Mouse (Mus musculus) gastrocnemius, postnatal 10 days (tissue): Measurements from ENCODE around the gene Gm10354. TPM values are rescaled to one million over a fixed set of nuclear protein-coding genes. Genes with fewer than 3 reads are reported as not detected.
A peak's percentile ranks its signal among the peaks of the same experiment; 100 is the strongest.
"Not testable (repeated sequence)": the region's sequence is repeated elsewhere in the genome, so short reads cannot be mapped to it uniquely, and the experiment has no call there.

Experiments
- DNase-seq: peaks from one replicate; pipeline ENCODE4 v3.0.0; 2021; ENCODE audit warnings: mixed read lengths
- long read RNA-seq, 2 experiments: library from polyadenylated mRNA; stranded (forward); transcript quantifications; one replicate each; pipeline ENCODE4 v2.0.0; 2021
- total RNA-seq, 2 experiments: library from RNA; stranded (reverse); gene quantifications; 2 replicates each; pipeline ENCODE4 v1.2.3; 2021

The Gm10354 gene
- total RNA-seq = not detected
- long read RNA-seq, experiment 1 = 0 reads
- long read RNA-seq, experiment 2 = 0 reads

DNA sequence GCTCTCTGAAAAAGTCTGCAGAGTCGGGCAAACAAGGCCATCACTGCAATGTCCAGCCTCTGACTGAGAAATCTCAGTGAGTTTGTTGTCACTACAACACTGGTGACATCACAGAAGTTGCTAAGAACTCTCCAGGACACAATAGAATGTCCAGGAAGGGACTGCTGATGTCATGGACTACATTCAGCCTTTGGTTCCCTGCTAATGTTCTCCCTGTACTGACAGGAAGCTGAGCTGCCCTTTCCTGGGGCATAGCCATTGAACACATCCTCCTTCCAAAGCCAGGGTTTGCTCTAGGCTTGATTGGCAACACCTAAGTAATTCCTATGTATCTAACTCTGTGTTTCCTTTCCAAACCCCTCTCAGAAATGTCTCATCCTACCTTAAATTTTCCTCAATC is at the start of gene Gm10354:
Gm10354 (minus strand) TSS at position 101 of the 400 bp plus-strand sequence.
- DNase-seq = not testable (repeated sequence)

DNA sequence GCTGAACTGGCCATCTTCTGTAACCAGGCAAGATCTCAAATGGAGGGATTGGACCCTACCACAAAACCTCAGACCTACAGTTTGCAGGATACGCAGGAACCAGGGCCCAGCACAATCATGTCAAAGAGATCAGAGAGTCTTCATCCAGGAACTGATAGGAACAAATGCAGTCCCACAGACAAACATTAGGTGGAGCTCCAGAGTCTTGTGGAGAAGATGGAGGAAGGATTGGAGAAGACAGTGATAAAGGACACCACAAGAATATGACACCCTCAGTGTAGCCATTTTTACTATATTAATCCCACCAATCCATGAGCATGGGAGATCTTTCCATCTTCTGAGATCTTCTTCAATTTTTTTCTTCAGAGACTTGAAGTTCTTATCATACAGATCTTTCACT is 45.6 kb upstream of the Gm10354 start:
- DNase-seq = not testable (repeated sequence)

DNA sequence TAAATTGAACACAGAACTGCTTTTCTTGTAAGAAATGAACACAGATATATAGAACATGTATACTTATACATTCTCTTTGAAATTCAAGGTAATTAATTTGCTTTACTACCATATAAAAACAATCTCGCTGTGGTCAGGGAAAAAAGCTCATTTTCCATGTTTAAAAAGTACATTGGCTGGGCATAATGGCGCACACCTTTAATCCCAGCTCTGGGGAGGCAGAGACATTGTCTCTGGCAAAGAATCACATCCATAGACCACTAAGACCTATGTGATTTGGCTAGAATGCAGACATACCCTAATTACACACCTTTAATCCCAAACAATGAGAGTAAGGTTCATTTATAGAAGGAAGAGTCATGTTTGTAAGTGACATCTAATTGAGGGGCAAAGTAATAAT is 41.3 kb upstream of the Gm10354 start:
- not testable (repeated sequence) for DNase-seq

DNA sequence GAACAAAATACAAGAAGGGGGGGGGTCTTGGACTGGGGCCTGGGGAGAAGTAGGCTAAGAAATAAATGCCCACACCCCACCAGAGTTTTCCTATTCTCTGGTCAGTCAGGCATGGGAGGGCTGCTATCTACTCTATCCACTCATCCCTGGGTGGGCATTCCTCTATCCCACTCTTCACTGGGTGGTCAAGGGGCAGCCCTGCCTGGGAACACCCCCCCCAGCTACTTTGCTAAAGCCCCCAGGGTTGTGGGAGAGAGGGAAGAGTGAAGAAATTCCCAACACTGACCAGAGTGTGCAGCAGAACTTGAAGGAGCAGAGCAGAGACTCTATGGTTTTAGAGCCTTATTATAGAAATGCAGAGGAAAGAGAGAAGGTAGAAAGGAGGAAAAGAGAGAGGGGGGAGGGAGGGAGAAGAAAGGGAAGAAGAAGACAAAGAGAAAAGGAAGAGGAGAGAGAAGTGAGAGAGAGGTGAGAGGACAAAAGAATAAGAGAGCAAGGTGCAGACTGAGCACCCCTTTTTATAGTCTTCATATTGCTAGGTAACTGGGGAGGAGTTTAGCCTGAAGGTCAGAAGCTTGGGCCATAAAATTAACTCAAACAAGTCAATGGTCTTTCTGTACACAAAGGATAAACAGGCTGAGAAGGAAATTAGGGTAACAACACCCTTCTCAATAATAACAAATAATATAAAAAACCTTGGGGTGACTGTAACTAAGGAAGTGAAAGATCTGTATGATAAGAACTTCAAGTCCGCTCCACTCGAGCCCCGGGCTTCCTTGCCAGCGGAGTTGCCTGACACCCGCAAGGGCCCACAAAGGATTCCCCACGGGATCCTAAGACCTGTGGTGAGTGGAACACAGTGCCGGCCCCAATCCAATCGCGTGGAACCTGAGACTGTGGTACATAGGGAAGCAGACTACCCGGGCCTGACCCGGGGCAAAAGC is 32.2 kb upstream of the Gm10354 start:
- DNase-seq = not testable (repeated sequence)

DNA sequence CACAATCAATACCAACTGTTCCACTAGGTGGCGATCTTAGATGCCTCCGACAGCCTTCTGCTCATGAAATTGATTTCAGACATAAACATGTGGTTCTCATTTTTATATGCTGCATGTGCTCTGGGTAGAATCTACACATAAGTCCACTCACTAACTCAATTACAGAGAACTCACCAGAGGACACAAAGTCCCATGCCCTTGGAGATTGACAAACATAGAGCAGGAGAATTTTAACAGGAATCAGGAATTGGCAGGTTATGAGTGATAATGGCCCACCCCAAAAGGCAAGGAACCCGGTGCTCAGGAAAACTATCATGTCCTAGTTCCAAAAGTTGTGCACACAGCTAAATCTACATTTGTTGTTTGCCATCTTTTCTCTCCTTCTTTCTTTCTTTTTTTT is 28.2 kb upstream of the Gm10354 start:
- not testable (repeated sequence) for DNase-seq

DNA sequence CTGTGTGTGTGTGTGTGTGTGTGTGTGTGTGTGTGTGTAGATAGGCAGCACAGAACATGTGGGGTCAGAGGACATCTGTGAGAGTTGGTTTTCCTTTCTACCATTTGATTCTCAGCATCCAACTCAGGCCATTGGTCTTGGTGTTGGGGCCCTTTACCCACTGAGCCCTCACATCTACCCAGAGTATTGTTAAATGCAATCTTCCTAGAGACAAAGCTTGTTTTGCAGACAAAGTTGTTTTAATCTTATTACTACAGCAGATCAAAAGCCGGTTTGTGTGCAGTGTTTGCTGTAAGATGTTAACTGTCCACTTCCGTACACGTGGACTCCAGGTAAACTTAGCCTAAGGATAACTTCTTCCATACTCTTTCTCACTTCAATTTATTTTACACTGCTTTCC is 27.6 kb upstream of the Gm10354 start:
- DNase-seq = not testable (repeated sequence)

DNA sequence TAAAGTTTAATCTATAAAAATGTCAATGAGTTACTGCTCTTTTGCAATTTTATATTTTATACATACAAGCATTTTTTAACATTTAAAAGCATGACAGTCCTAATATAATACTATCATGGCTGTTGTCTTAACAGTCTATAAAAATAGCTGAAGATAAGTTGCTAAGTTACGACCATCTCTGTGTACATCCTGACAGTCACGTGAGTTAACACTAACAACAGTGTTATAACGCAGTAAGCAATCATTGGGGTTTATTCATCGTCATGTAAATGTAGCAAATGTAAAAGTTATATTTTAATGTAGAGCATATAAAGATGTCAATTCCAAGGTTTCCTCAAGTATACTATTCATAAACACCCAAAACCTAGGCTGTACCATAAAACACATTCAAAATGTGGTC is 26.8 kb upstream of the Gm10354 start:
- DNase-seq = not testable (repeated sequence)

DNA sequence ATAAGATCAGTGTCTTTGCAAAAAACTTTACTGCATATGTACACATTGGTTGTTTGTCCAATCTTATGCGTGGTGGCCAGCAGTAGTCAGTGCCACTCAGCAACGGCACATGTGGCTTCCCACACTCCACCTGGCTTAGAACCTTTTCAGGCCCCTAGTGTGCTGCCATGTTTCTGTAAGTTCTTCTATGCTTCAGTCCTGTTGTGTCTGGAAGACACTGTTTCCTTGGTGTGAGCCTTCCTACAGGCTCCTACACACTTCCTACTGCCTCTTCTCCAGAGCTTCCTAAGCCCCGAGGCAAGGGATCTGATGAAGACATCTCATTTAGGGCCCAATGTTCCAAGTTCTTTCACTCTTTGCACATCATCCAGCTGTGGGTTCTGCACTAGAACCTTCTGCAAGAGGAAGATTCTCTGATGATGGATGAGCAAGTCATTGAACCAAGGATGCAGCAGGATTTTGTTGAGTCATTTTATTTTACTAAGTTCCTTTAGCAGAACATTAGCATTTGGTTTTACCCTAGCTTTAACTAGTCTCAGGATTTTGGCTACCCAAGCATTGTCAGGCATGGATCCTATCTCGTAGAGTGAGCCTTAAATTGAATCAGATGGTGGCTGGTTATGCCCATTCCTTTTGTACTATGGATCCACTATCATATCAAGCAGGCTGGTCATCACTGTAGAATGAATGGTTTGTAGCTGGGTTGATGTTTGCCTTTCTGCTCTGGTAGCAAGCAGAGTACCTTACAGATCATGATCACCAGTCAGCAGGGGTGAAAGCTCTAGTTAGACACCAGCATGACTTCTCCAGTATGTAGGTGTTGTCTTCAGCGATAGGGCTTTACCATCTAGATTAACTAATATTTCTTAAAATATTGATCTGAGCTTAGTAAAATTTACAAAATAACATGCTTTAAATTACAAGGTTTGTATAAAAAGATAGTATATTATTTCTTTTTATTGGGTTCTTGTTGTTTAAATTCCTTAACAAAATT is 26.1 kb upstream of the Gm10354 start:
- not testable (repeated sequence) for DNase-seq

DNA sequence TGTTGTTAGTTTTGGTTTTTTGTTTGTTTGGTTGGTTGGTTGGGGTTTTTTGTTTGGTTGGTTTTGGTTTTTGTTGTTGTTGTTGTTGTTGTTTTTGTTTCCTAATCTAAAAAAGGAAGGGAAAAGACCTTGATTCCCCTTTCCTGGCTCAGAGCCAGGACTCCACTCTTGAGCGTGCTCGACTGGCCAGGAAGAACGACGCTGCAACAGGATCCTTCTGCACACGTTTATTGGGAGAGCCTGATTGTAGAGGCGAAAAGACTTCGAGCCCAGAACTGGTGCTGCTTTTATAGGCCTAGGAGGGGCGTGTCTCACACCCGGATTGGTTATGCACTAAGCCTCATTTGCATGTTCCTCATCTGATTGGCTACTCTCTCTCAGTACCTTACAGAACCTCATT is 19.3 kb upstream of the Gm10354 start:
- not testable (repeated sequence) for DNase-seq

DNA sequence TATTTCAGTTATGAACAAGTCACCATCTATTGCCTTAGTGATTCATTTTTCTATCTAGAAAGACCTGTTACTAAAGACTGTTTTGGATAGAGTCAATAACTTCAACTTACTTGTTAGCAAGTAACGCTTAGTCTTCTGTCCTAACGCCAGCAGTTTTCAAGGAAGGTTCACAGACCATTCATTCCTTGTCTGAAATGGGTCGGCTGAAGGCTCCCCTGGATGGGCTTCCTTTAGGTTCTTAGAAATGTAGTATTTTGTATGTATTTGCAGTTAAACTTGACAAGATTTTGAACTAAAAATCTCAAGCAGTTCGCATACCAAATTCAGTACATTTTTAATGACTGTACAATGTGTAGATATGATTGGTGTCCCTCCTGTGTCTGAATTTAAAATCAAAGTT is 18.8 kb upstream of the Gm10354 start:
- DNase-seq = peak; percentile 4

DNA sequence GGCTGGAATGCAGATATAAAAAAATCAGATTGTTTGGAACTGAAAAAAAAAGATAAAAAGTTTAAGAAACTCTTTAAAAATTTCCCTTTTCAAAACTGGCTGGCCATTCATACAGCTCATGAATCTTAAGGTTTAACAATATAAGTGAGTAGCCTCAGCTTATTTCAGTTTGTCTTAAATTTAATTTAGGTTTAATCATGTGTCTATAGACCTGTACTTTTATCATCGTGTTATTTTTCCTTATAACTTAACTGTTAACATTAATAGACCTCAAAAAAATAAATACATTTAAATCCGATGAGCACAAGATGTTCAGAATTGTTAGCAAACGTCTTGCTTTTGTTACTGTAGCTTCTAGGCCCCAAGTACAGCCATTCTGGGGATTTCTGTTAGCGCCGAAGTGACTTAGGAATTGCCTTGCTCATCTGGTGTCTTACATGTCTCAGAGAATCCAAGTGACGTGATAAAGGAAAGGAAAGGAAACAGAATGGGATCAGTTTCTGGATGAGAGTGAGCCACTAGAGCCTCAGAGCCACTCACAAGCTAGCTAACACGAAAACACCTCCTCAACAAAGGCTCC is 18.0 kb upstream of the Gm10354 start:
- DNase-seq = not testable (repeated sequence)

DNA sequence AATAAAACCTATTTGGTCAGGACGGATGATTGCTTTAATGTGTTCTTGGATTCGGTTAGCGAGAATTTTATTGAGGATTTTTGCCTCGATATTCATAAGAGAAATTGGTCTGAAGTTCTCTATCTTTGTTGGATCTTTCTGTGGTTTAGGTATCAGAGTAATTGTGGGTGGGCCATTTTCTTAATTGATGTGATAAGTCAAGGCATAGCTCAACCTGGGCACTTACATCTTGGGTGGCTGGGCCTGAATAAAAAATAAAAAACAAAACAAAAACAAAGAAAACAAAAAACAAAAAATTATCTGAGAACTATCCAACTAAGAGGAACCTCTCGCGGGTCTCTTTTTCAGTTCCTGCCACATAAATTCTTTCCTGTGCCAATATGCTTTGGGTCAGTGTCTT is 15.4 kb upstream of the Gm10354 start:
- DNase-seq = not testable (repeated sequence)

DNA sequence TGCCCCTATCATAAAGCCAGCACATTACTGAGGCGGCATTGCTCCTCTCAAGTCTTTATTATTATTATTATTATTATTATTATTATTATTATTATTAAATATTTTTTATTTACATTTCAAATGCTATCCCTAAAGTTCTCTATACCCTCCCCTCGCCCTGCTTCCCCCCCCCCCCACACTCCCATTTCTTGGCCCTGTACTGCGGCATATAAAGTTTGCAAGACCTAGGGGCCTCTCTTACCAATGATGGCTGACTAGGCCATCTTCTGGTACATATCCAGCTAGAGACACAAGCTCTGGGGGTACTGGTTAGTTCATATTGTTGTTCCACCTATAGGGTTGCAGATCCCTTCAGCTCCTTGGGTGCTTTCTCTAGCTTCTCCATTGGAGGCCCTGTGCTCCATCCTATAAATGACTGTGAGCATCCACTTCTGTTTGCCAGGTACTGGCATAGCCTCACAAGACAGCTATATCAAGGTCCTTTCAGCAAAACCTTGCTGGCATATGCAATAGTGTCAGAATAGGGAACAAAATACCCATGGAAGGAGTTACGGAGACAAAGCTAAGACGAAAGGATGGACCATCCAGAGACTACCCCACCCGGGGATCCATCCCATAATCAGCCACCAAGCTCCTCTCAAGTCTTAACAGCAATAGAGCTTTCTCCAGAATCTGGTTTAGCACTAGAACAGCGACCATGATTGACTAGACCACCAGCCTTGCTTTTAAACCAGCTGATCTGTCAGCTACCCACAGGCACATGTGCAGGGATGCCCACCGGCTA is 11.8 kb upstream of the Gm10354 start:
- not testable (repeated sequence) for DNase-seq

DNA sequence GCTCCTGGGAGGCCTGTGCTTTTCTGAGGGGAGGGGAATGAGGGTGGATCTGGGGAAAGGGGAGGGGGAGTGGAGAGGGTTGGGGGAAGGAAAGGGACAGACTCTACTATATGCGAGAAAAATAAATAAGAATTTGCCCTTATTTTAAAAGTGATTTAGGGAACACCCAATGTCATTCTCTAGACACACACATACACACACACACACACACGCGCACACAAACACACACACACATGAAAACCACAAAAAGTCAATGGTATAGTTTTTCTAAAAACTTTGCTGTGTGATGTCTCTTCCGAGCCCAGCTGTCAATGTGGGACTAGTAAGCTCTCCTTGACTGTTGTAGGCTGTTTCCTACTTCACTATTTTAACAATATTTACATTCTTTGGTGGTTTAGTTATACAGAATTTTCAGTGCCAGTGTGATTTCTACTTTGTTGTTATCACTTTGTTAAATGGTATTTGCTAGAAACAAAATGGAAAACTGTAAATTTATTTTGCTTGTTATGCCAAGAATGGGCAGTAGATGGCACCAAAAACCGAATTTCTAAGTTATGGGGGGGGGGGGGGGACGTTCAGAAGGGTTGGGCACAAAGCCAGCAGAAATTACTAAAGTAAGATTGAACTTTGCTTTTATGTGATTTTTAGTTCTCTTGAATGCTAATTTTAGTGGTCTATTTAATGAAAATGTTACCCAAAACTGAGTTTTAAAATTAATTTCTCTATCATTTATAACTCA is 8.1 kb upstream of the Gm10354 start:
- not testable (repeated sequence) for DNase-seq

DNA sequence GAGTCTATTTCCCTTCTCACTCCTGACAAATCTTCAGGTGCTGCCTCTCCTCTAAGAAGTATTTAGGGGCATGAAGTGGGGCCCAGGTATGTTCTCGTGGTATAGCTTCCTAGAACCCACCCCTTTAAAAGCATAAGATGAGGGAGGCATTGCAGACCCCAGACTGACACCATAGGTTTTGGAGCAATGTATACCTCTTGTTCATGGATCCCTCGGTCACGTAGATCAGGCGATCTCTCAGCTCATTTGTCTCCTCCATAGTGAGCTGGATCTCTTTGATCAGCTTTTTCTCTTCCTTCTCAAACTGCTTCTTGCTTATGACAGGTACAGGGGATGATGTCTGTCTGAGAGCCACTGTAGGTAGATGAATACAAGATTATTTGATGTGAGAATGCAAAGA is 1.4 kb downstream of the Gm10354 start:
- DNase-seq = not testable (repeated sequence)

DNA sequence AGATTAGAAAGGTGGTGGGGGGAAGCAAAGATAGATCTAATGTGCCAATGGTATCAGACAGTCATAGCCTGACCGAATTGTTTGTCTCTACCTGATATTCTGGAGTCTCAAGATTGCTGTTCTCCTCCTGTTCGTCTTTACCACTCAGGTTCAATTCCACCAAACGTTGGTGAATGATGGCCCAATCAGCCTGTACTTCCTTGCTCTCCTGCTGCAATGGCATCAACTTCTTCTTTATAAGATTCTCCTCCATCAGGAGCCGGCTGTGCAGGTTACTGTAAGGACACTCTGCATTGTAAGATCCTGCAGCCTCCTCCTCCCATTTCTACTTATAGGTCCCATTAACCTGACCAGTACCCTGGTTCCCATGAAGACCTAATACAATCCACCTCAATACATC is 3.4 kb downstream of the Gm10354 start:
- DNase-seq = not testable (repeated sequence)

DNA sequence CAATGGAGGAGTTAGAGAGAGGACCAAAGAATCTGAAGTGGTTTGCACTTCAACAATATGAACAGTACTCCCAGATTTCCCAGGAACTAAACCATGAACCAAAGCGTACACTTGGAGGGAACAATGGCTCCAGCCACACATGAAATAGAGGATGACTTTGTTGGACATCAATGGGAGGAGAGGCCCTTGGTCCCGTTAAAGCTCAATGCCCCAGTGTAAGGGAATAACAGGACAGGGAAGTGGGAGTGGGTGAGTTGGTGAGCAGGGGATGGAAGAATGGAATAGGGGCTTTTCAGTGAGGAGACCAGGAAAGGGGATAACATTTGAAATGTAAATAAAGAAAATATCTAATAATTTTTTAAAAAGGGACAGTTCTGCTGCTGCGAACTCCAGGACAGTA is 5.9 kb downstream of the Gm10354 start:
- DNase-seq = not testable (repeated sequence)

DNA sequence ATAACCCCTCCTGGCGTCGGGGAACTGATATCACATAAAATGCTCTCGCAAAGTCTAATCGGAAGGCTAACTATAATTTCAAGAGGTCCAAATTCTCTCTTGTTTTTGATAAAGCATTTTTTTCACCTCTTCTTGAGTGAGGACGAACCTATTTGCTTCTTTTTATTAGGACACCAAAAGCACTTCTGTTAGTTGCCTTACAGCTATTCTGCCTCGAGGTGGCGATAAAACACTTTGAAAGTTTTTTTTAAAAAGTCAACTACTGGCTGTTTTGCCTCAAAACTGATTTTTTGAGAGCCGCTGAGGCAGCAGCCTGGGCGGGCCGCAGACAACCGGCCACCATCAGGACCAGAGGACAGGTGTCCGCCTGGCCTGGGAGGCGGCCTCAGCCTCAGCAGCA is 14.9 kb downstream of the Gm10354 start:
- DNase-seq = not testable (repeated sequence)

DNA sequence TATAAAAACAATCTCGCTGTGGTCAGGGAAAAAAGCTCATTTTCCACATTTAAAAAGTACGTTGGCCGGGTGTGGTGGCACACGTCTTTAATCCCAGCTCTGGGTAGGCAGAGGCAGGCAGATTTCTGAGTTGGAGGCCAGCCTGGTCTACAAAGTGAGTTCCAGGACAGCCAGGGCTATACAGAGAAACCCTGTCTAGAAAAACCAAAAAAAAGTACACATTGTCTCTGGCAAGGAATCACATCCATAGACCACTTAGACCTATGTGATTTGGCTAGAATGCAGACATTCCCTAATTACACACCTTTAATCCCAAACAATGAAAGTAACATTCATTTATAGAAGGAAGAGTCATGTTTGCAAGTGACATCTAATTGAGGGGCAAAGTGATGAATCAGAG is 17.2 kb downstream of the Gm10354 start:
- DNase-seq = not testable (repeated sequence)

DNA sequence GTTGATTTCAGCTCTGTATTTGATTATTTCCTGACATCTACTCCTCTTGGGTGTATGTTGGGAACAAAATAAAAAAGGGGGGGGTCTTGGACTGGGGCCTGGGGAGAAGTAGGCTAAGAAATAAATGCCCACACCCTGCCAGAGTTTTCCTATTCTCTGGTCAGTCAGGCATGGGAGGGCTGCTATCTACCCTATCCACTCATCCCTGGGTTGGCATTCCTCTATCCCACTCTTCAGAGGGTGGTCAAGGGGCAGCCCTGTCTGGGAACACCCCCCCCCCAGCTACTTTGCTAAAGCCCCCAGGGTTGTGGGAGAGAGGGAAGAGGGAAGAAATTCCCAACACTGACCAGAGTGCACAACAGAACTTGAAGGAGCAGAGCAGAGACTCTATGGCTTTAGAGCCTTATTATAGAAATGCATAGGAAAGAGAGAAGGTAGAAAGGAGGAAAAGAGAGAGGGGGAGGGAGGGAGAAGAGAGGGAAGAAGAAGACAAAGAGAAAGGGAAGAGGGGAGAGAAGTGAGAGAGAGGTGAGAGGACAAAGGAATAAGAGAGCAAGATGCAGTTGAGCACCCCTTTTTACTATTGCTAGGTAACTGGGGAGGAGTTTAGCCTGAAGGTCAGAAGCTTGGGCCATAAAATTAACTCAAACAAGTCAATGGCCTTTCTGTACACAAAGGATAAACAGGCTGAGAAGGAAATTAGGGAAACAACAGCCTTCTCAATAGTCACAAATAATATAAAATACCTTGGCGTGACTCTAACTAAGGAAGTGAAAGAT is 22.6 kb downstream of the Gm10354 start:
- not testable (repeated sequence) for DNase-seq
